7 mouse cellular contexts compared by ENCODE assay signal in genomic region chr9:21592703-21593121, GRCm38 (mm10). TPM values are rescaled to one million over a fixed set of nuclear protein-coding genes. Genes with fewer than 3 reads are reported as not detected.
DNase-seq lines count a peak whose midpoint lies in the region; ATAC-seq lines count a peak whose summit lies in the region.

Timm29 (plus strand) TSS chr9:21592722.
Yipf2 (minus strand) TSS chr9:21592828.

- peak within 1 kb of the TSS; percentile 96 for H3K9ac ChIP-seq in intestine, embryonic 16.5 days (ENCODE audit: low read depth, low read length)
- H3K9ac ChIP-seq in midbrain, embryonic 11.5 days (ENCODE audit: low read length) = peak within 1 kb of the TSS; percentile 88

- peak within 1 kb of the TSS; percentile 100 for H3K4me3 ChIP-seq in intestine, embryonic 16.5 days (ENCODE audit: low read length)
- H3K4me3 ChIP-seq in midbrain, embryonic 11.5 days (ENCODE audit: low read depth, low read length) = peak within 1 kb of the TSS; percentile 80

- no peaks in the 10 kb centered on the region for H3K27me3 ChIP-seq in intestine, embryonic 16.5 days (replicated peaks; ENCODE audit: control insufficient read depth, insufficient read depth, low read length)
- H3K27me3 ChIP-seq in midbrain, embryonic 11.5 days (ENCODE audit: control insufficient read depth, insufficient read depth, low read length) = no peaks in the 10 kb centered on the region

- WGBS in intestine, embryonic 16.5 days = under 1% methylated on average over 30 of the region's 30 CpGs
- WGBS in midbrain, embryonic 11.5 days = under 1% methylated on average over 30 of the region's 30 CpGs

- H3K9me3 ChIP-seq in intestine, embryonic 16.5 days (ENCODE audit: control insufficient read depth, low read length) = no peaks in the 10 kb centered on the region
- H3K9me3 ChIP-seq in midbrain, embryonic 11.5 days (ENCODE audit: control insufficient read depth, low read length) = no peaks in the 10 kb centered on the region

- peak within 1 kb of the TSS; percentile 82 for H3K4me2 ChIP-seq in intestine, embryonic 16.5 days (ENCODE audit: low read depth, low read length)
- peak within 1 kb of the TSS; percentile 97 for H3K4me2 ChIP-seq in midbrain, embryonic 11.5 days

- intact Hi-C loops in left cerebral cortex, postnatal 36 days (cut with DNase I) = loop anchor here (1.0 kb wide), 1 partner anchor 46 kb away; the partner anchor contains the start of gene Carm1

- DNase-seq in adrenal gland, adult 8-10 months = peak; percentile 88
- peak; percentile 93 for DNase-seq in embryo, embryonic 9.5 days (ENCODE audit: extremely low spot score)
- DNase-seq in gastrocnemius, postnatal 4 days (ENCODE audit: low spot score in 2 of 2) = peak; percentile 55 to 85
- DNase-seq in left cerebral cortex, postnatal 36 days (ENCODE audit: low spot score in 2 of 2) = peak; percentile 91 to 93
- DNase-seq in midbrain, embryonic 11.5 days (ENCODE audit: low spot score, missing footprints) = peak; percentile 99
- peak; percentile 96 for DNase-seq in skeletal muscle tissue, adult 2 months (ENCODE audit: low read depth, low spot score)

- H3K27ac ChIP-seq in intestine, embryonic 16.5 days (ENCODE audit: low read length) = peak within 1 kb of the TSS; percentile 83
- peak within 1 kb of the TSS; percentile 65 for H3K27ac ChIP-seq in midbrain, embryonic 11.5 days (ENCODE audit: low read depth, low read length)

- H3K36me3 ChIP-seq in intestine, embryonic 16.5 days (ENCODE audit: control insufficient read depth, insufficient read depth, low read length) = no peaks in the 10 kb centered on the region; the same call in 1 of the 2 replicates
- peaks cover 14% of the 10 kb centered on the region for H3K36me3 ChIP-seq in midbrain, embryonic 11.5 days (ENCODE audit: control insufficient read depth, insufficient read depth, low read length)

- peak; percentile 92 for ATAC-seq in intestine, embryonic 16.5 days
- ATAC-seq in midbrain, embryonic 11.5 days (ENCODE audit: low FRiP score) = peak; percentile 92

- peaks cover 18% of the 10 kb centered on the region for H3K4me1 ChIP-seq in intestine, embryonic 16.5 days (ENCODE audit: control insufficient read depth, insufficient read depth, low read length)
- peaks cover 12% of the 10 kb centered on the region for H3K4me1 ChIP-seq in midbrain, embryonic 11.5 days (ENCODE audit: control insufficient read depth, insufficient read depth, low read length)

RNA-seq across cellular contexts. Expression of gene Timm29, which starts in this region (rescaled TPM):
- total RNA-seq in adrenal gland, adult 8-10 months (2022) = 10 to 100 TPM; 61.4 to 80.6 (median 69.3) TPM
- total RNA-seq in gastrocnemius, postnatal 4 days (2021) = 10 to 100 TPM; 46.6 to 51.3 TPM
- 22.0 and 23.5 TPM in 2 replicates for polyA plus RNA-seq in intestine, embryonic 16.5 days (2015; fragmentation: Nextera tagmentation; extraction: Ambion mirVana)
- total RNA-seq in left cerebral cortex, postnatal 36 days (2021) = 10 to 100 TPM; 48.9 to 49.1 TPM
- 57.9 and 59.9 TPM in 2 replicates for polyA plus RNA-seq in midbrain, embryonic 11.5 days (2014; fragmentation: Nextera tagmentation; extraction: Ambion mirVana)

RNA-seq across cellular contexts. Expression of gene Yipf2, which starts in this region (rescaled TPM):
- total RNA-seq in adrenal gland, adult 8-10 months (2022) = 10 to 100 TPM; 33.2 to 52.0 (median 44.1) TPM
- 1 to 10 TPM; 5.3 to 6.1 TPM for total RNA-seq in gastrocnemius, postnatal 4 days (2021)
- polyA plus RNA-seq in intestine, embryonic 16.5 days (2015; fragmentation: Nextera tagmentation; extraction: Ambion mirVana) = 34.0 and 34.7 TPM in 2 replicates
- total RNA-seq in left cerebral cortex, postnatal 36 days (2021) = 10 to 100 TPM; 21.5 to 22.7 TPM
- 14.8 and 15.1 TPM in 2 replicates for polyA plus RNA-seq in midbrain, embryonic 11.5 days (2014; fragmentation: Nextera tagmentation; extraction: Ambion mirVana)

Comparison
In these comparisons a context has a peak if more than half of its experiments do, and no peak if none do; other contexts are left out.
1. Peak in every context shown above with its lines: DNase-seq, ATAC-seq, H3K4me3 ChIP-seq and H3K27ac ChIP-seq.